Mouse (Mus musculus) testis, adult 2 months (tissue): ENCODE results near the gene Atg2b.

Source experiments
- CTCF ChIP-seq: fragments of 200-500 bp; IDR thresholded peaks from 2 replicates; pipeline ENCODE4 v1.5.1; 2012; ENCODE audit warnings: low read depth, mild to moderate bottlenecking, inconsistent platforms, low read length, moderate library complexity; ENCODE audit not compliant: control insufficient read depth, insufficient read depth, insufficient replicate concordance
- POLR2A ChIP-seq: fragments of 200-500 bp; IDR thresholded peaks from 2 replicates; pipeline ENCODE4 v1.6.1; 2012; ENCODE audit warnings: low read depth, mild to moderate bottlenecking, inconsistent platforms, low read length, moderate library complexity; ENCODE audit not compliant: control insufficient read depth

DNA sequence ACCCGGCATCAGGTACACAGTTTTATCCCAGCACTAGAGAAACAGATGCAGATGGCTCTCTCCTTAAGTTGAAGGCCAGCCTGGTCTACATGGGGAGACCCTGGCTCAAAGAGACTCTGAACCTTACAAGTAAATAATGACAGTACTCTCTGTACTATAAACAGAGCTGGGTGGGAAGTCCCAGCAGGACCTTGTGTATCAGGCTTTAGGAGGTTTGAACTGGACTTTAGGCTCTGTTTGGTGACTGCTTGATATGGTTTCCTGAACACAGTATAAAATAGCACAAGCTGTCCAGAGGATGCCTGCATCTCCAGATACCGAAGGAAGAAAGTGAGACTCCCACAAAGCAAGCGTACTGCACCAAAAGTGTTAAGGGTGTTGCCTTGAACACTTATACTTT lies 1.8 kb upstream of the Atg2b start:
- TF ChIP-seq CTCF (no peak), POLR2A (no peak)
